Mouse (Mus musculus) neural tube, embryonic 13.5 days (tissue): ENCODE data around the gene Gsdma3. TPM values are rescaled to one million over a fixed set of nuclear protein-coding genes. Genes with fewer than 3 reads are reported as not detected.
A peak's percentile ranks its signal among the peaks of the same experiment; 100 is the strongest.
"Not testable (repeated sequence)": the region's sequence is repeated elsewhere in the genome, so short reads cannot be mapped to it uniquely, and the experiment has no call there.

Experiments used
- ATAC-seq: fragments of 200-750 bp; cut with Nextera tagmentation; 2 replicates; pipeline ENCODE4 v1.8.0; 2017; ENCODE audit warnings: low read depth, mild to moderate bottlenecking, moderate TSS enrichment, moderate library complexity
- H3K27ac ChIP-seq: fragments of 300-500 bp; sonication (generic); replicated peaks from 2 replicates; pipeline ENCODE4 v1.5.1; 2015; ENCODE audit warnings: moderate library complexity, mild to moderate bottlenecking, inconsistent platforms
- H3K27me3 ChIP-seq: fragments of 300-500 bp; sonication (generic); 2 replicates; pipeline ENCODE4 v1.6.1; 2015; ENCODE audit warnings: mild to moderate bottlenecking, inconsistent platforms
- H3K36me3 ChIP-seq: fragments of 300-500 bp; sonication (generic); 2 replicates; pipeline ENCODE4 v1.6.1; 2015; ENCODE audit warnings: mild to moderate bottlenecking, inconsistent platforms
- H3K4me1 ChIP-seq: fragments of 300-500 bp; sonication (generic); replicated peaks from 2 replicates; pipeline ENCODE4 v1.6.1; 2015; ENCODE audit warnings: inconsistent platforms
- H3K4me2 ChIP-seq: fragments of 300-500 bp; sonication (generic); 2 replicates; pipeline ENCODE4 v1.6.1; 2015; ENCODE audit warnings: inconsistent platforms, mild to moderate bottlenecking, moderate library complexity
- H3K4me3 ChIP-seq: fragments of 300-500 bp; sonication (generic); 2 replicates; pipeline ENCODE4 v1.5.1; 2015; ENCODE audit warnings: mild to moderate bottlenecking, inconsistent platforms
- H3K9ac ChIP-seq: fragments of 300-500 bp; sonication (generic); 2 replicates; pipeline ENCODE4 v1.6.1; 2015; ENCODE audit warnings: moderate library complexity, mild to moderate bottlenecking, inconsistent platforms
- H3K9me3 ChIP-seq: fragments of 300-500 bp; sonication (generic); 2 replicates; pipeline ENCODE4 v1.6.1; 2016; ENCODE audit warnings: inconsistent platforms
- WGBS: fragments of 180-500 bp; shearing (Covaris S2); methylation state at CpG from one replicate; pipeline ENCODE4 v1.1.7; 2015; 5-methylcytosine and 5-hydroxymethylcytosine counted together
- polyA plus RNA-seq: library from polyadenylated mRNA; unstranded; fragments of >200 nt; fragmentation: Nextera tagmentation; extraction: Ambion mirVana; gene quantifications from 2 replicates; pipeline ENCODE4 v1.2.1, GENCODE M21; 2015

The Gsdma3 gene
- polyA plus RNA-seq, 1 experiment from 2014 or later: not detected

GRCm38 (mm10) chr11:98680595-98680994 is 54.4 kb downstream of the Gsdma3 start:
- H3K4me3 ChIP-seq, H3K36me3 ChIP-seq, H3K27me3 ChIP-seq, H3K9me3 ChIP-seq, H3K27ac ChIP-seq, H3K4me2 ChIP-seq, H3K9ac ChIP-seq, ATAC-seq: not testable (repeated sequence)
- H3K4me1 ChIP-seq: peaks cover 20% of the 10 kb centered on the region
- WGBS: 86% methylated on average over 4 of the region's 4 CpGs

- Histone ChIP-seq H3K27ac (no peak overlapping the region), H3K36me3 (peaks cover 14% of the 10 kb centered on the region), H3K4me2 (no peak overlapping the region; the same call in 1 of the 2 replicates), H3K4me3 (no peak overlapping the region), H3K9ac (no peak overlapping the region), H3K27me3 (no peaks in the 10 kb centered on the region), H3K4me1 (peaks cover 20% of the 10 kb centered on the region), H3K9me3 (no peaks in the 10 kb centered on the region)
- ATAC-seq: no peak
- WGBS: 81% methylated on average over 4 of the region's 4 CpGs
Observed at GRCm38 (mm10) chr11:98681186-98681585, 55.0 kb downstream of the Gsdma3 start.

GRCm38 (mm10) chr11:98681786-98682745 is 55.9 kb downstream of the Gsdma3 start, which contains the start of gene Psmd3:
Psmd3 (plus strand) TSS chr11:98682554.
- Histone ChIP-seq H3K36me3 (peaks cover 23% of the 10 kb centered on the region), H3K4me3 (peak within 1 kb of the TSS; percentile 76), H3K9ac (peak within 1 kb of the TSS; percentile 98), H3K9me3 (no peaks in the 10 kb centered on the region), H3K27me3 (no peaks in the 10 kb centered on the region), H3K4me2 (peak within 1 kb of the TSS; percentile 80), H3K4me1 (peaks cover 20% of the 10 kb centered on the region), H3K27ac (peak within 1 kb of the TSS; percentile 74)
- ATAC-seq: peak; percentile 96
- 5% methylated on average over 45 of the region's 45 CpGs for WGBS

GRCm38 (mm10) chr11:98682811-98683210 is 56.7 kb downstream of the Gsdma3 start:
- 1% methylated on average over 23 of the region's 23 CpGs for WGBS
- peak overlapping the region; percentile 73 for H3K27ac ChIP-seq
- ATAC-seq: peak; percentile 48
- no peaks in the 10 kb centered on the region for H3K27me3 ChIP-seq
- peak overlapping the region; percentile 76 for H3K4me3 ChIP-seq
- H3K4me2 ChIP-seq: peak overlapping the region; percentile 80
- peaks cover 20% of the 10 kb centered on the region for H3K4me1 ChIP-seq
- H3K9me3 ChIP-seq: no peaks in the 10 kb centered on the region
- peak overlapping the region; percentile 98 for H3K9ac ChIP-seq
- H3K36me3 ChIP-seq: peaks cover 30% of the 10 kb centered on the region

GRCm38 (mm10) chr11:98685642-98686041 is 59.5 kb downstream of the Gsdma3 start:
- H3K36me3 ChIP-seq: peaks cover 54% of the 10 kb centered on the region
- 92% methylated on average over 9 of the region's 9 CpGs for WGBS
- no peak for ATAC-seq

GRCm38 (mm10) chr11:98686976-98687375 is 60.8 kb downstream of the Gsdma3 start:
- ATAC-seq: no peak
- Histone ChIP-seq H3K9me3 (no peaks in the 10 kb centered on the region), H3K4me2 (no peak overlapping the region), H3K4me1 (peaks cover 17% of the 10 kb centered on the region), H3K27ac (no peak overlapping the region), H3K27me3 (no peaks in the 10 kb centered on the region), H3K9ac (no peak overlapping the region), H3K4me3 (no peak overlapping the region), H3K36me3 (peaks cover 67% of the 10 kb centered on the region)
- WGBS: 88% methylated on average over 4 of the region's 4 CpGs

More at GRCm38 (mm10) chr11:98685642-98686041, 59.5 kb downstream of the Gsdma3 start:
- peaks cover 20% of the 10 kb centered on the region for H3K4me1 ChIP-seq
- no peak overlapping the region for H3K27ac ChIP-seq
- no peaks in the 10 kb centered on the region for H3K27me3 ChIP-seq
- H3K4me2 ChIP-seq: no peak overlapping the region
- H3K9me3 ChIP-seq: no peaks in the 10 kb centered on the region
- H3K9ac ChIP-seq: no peak overlapping the region
- no peak overlapping the region for H3K4me3 ChIP-seq

Other genes with a start within 250 kb of the Gsdma3 start
- 0.42 and 2.1 TPM in 2 replicates for gene Tcap, start 242.5 kb upstream of the Gsdma3 start, polyA plus RNA-seq
- gene Pnmt, start 239.9 kb upstream of the Gsdma3 start, polyA plus RNA-seq: 0.73 and 0.79 TPM in 2 replicates
- gene Pgap3, start 225.9 kb upstream of the Gsdma3 start, polyA plus RNA-seq: 7.4 and 8.7 TPM in 2 replicates
- 10.4 and 10.9 TPM in 2 replicates for gene Erbb2, start 213.9 kb upstream of the Gsdma3 start, polyA plus RNA-seq
- 239 and 265 TPM in 2 replicates for gene Mien1, start 187.4 kb upstream of the Gsdma3 start, polyA plus RNA-seq
- 0.47 and 0.80 TPM in 2 replicates for gene Grb7, start 180.0 kb upstream of the Gsdma3 start, polyA plus RNA-seq
- 0.31 TPM in 1 of 2 replicates, not detected in the other for gene Ikzf3, start 80.3 kb upstream of the Gsdma3 start, polyA plus RNA-seq
- 0.23 TPM in 1 of 2 replicates, not detected in the other for gene Zpbp2, start 75.3 kb upstream of the Gsdma3 start, polyA plus RNA-seq
- 78.0 and 81.0 TPM in 2 replicates for gene Ormdl3, start 39.0 kb upstream of the Gsdma3 start, polyA plus RNA-seq
- gene Lrrc3c, start 28.1 kb upstream of the Gsdma3 start, polyA plus RNA-seq: not detected in 2 replicates
- 0.89 and 1.1 TPM in 2 replicates for gene Gm12355, start 699 bp upstream of the Gsdma3 start, polyA plus RNA-seq
- gene Gsdma2, start 20.4 kb downstream of the Gsdma3 start, polyA plus RNA-seq: 0.24 TPM in 1 of 2 replicates, not detected in the other
- not detected in 2 replicates for gene Gsdma, start 38.0 kb downstream of the Gsdma3 start, polyA plus RNA-seq
- 177 and 181 TPM in 2 replicates for gene Psmd3, start 56.2 kb downstream of the Gsdma3 start, polyA plus RNA-seq
- not detected in 2 replicates for gene Csf3, start 74.9 kb downstream of the Gsdma3 start, polyA plus RNA-seq
- 62.3 and 69.1 TPM in 2 replicates for gene Med24, start 103.1 kb downstream of the Gsdma3 start, polyA plus RNA-seq
- 89.5 and 94.4 TPM in 2 replicates for gene Thra, start 114.3 kb downstream of the Gsdma3 start, polyA plus RNA-seq
- gene Nr1d1, start 149.0 kb downstream of the Gsdma3 start, polyA plus RNA-seq: 3.4 and 3.6 TPM in 2 replicates
- 31.5 and 33.2 TPM in 2 replicates for gene Msl1, start 169.2 kb downstream of the Gsdma3 start, polyA plus RNA-seq
- gene Casc3, start 178.5 kb downstream of the Gsdma3 start, polyA plus RNA-seq: 55.1 and 57.7 TPM in 2 replicates
- 5.6 and 6.7 TPM in 2 replicates for gene Rapgefl1, start 210.4 kb downstream of the Gsdma3 start, polyA plus RNA-seq
- gene Wipf2, start 237.3 kb downstream of the Gsdma3 start, polyA plus RNA-seq: 4.3 and 4.6 TPM in 2 replicates